Mouse (Mus musculus): ENCODE data around the gene Olfr354. TPM values are rescaled to one million over a fixed set of nuclear protein-coding genes. Genes with fewer than 3 reads are reported as not detected.

Gene Olfr354
- polyA plus RNA-seq (2015; fragmentation: Nextera tagmentation; extraction: Ambion mirVana), result not detected in 2 replicates

- H3K36me3 ChIP-seq (ENCODE audit: control insufficient read depth, insufficient read depth), result no peaks in the 10 kb centered on the region
- no peaks in the 10 kb centered on the region for H3K4me1 ChIP-seq (ENCODE audit: control insufficient read depth, low read depth, low read length)
- H3K4me3 ChIP-seq (ENCODE audit: low read depth, low read length), result no peak within 1 kb of the TSS
- H3K4me2 ChIP-seq (ENCODE audit: low read depth, low read length), result no peak within 1 kb of the TSS
- no peaks in the 10 kb centered on the region for H3K9me3 ChIP-seq (replicated peaks; ENCODE audit: control insufficient read depth, low read length)
- ATAC-seq (ENCODE audit: low read depth), result no peak
- H3K27me3 ChIP-seq (ENCODE audit: control insufficient read depth, insufficient read depth, low read depth, low read length), result no peaks in the 10 kb centered on the region
- H3K9ac ChIP-seq (ENCODE audit: low read depth, low read length), result no peak within 1 kb of the TSS
- H3K27ac ChIP-seq (ENCODE audit: low read length), result no peak within 1 kb of the TSS
Observed at GRCm38 (mm10) chr2:36905380-36905779, at the start of gene Olfr354. Olfr354 (plus strand) TSS chr2:36905680.

GRCm38 (mm10) chr2:36862560-36862959 is 42.9 kb upstream of the Olfr354 start, which contains the start of gene Olfr351:
Olfr351 (minus strand) TSS chr2:36862660.
- 50% methylated on average over 1 of the region's 1 CpGs for WGBS (ENCODE audit: insufficient replicate concordance)
- Histone ChIP-seq H3K36me3 (ENCODE audit: control insufficient read depth, insufficient read depth) (no peaks in the 10 kb centered on the region), H3K4me2 (ENCODE audit: low read depth, low read length) (no peak within 1 kb of the TSS), H3K27me3 (ENCODE audit: control insufficient read depth, insufficient read depth, low read depth, low read length) (no peaks in the 10 kb centered on the region), H3K27ac (ENCODE audit: low read length) (no peak within 1 kb of the TSS), H3K9me3 (replicated peaks; ENCODE audit: control insufficient read depth, low read length) (no peaks in the 10 kb centered on the region), H3K4me3 (ENCODE audit: low read depth, low read length) (no peak within 1 kb of the TSS), H3K4me1 (ENCODE audit: control insufficient read depth, low read depth, low read length) (no peaks in the 10 kb centered on the region), H3K9ac (ENCODE audit: low read depth, low read length) (no peak within 1 kb of the TSS)
- no peak for ATAC-seq (ENCODE audit: low read depth)

GRCm38 (mm10) chr2:36868160-36868559 is 37.3 kb upstream of the Olfr354 start, which contains the start of gene Olfr352:
Olfr352 (plus strand) TSS chr2:36868460.
- no peaks in the 10 kb centered on the region for H3K36me3 ChIP-seq (ENCODE audit: control insufficient read depth, insufficient read depth)
- no peaks in the 10 kb centered on the region for H3K4me1 ChIP-seq (ENCODE audit: control insufficient read depth, low read depth, low read length)
- H3K27ac ChIP-seq (ENCODE audit: low read length), result no peak within 1 kb of the TSS
- no peak within 1 kb of the TSS for H3K4me2 ChIP-seq (ENCODE audit: low read depth, low read length)
- no peak for ATAC-seq (ENCODE audit: low read depth)
- H3K9ac ChIP-seq (ENCODE audit: low read depth, low read length), result no peak within 1 kb of the TSS
- 67% methylated on average over 1 of the region's 1 CpGs for WGBS (ENCODE audit: insufficient replicate concordance)
- no peaks in the 10 kb centered on the region for H3K9me3 ChIP-seq (replicated peaks; ENCODE audit: control insufficient read depth, low read length)
- H3K4me3 ChIP-seq (ENCODE audit: low read depth, low read length), result no peak within 1 kb of the TSS
- H3K27me3 ChIP-seq (ENCODE audit: control insufficient read depth, insufficient read depth, low read depth, low read length), result no peaks in the 10 kb centered on the region

GRCm38 (mm10) chr2:36892836-36893235 is 12.6 kb upstream of the Olfr354 start, which contains the start of gene Olfr353:
Olfr353 (minus strand) TSS chr2:36892936.
- Histone ChIP-seq H3K4me2 (ENCODE audit: low read depth, low read length) (no peak within 1 kb of the TSS), H3K9me3 (replicated peaks; ENCODE audit: control insufficient read depth, low read length) (no peaks in the 10 kb centered on the region), H3K9ac (ENCODE audit: low read depth, low read length) (no peak within 1 kb of the TSS), H3K36me3 (ENCODE audit: control insufficient read depth, insufficient read depth) (no peaks in the 10 kb centered on the region), H3K27me3 (ENCODE audit: control insufficient read depth, insufficient read depth, low read depth, low read length) (no peaks in the 10 kb centered on the region), H3K27ac (ENCODE audit: low read length) (no peak within 1 kb of the TSS), H3K4me3 (ENCODE audit: low read depth, low read length) (no peak within 1 kb of the TSS), H3K4me1 (ENCODE audit: control insufficient read depth, low read depth, low read length) (no peaks in the 10 kb centered on the region)
- no peak for ATAC-seq (ENCODE audit: low read depth)

- no peak overlapping the region for H3K27ac ChIP-seq (ENCODE audit: low read length)
- H3K4me3 ChIP-seq (ENCODE audit: low read depth, low read length), result no peak overlapping the region
- no peaks in the 10 kb centered on the region for H3K27me3 ChIP-seq (ENCODE audit: control insufficient read depth, insufficient read depth, low read depth, low read length)
- no peaks in the 10 kb centered on the region for H3K36me3 ChIP-seq (ENCODE audit: control insufficient read depth, insufficient read depth)
- H3K9me3 ChIP-seq (replicated peaks; ENCODE audit: control insufficient read depth, low read length), result no peaks in the 10 kb centered on the region
- no peaks in the 10 kb centered on the region for H3K4me1 ChIP-seq (ENCODE audit: control insufficient read depth, low read depth, low read length)
- ATAC-seq (ENCODE audit: low read depth), result no peak
- H3K9ac ChIP-seq (ENCODE audit: low read depth, low read length), result no peak overlapping the region
- no peak overlapping the region for H3K4me2 ChIP-seq (ENCODE audit: low read depth, low read length)
Observed at GRCm38 (mm10) chr2:36897114-36897513, 8.4 kb upstream of the Olfr354 start.

GRCm38 (mm10) chr2:36928797-36929196 is 23.3 kb downstream of the Olfr354 start, which contains the start of gene Olfr355:
Olfr355 (minus strand) TSS chr2:36928897.
- no peak for ATAC-seq (ENCODE audit: low read depth)
- Histone ChIP-seq H3K4me3 (ENCODE audit: low read depth, low read length) (no peak within 1 kb of the TSS), H3K4me1 (ENCODE audit: control insufficient read depth, low read depth, low read length) (no peaks in the 10 kb centered on the region), H3K9ac (ENCODE audit: low read depth, low read length) (no peak within 1 kb of the TSS), H3K27ac (ENCODE audit: low read length) (no peak within 1 kb of the TSS), H3K4me2 (ENCODE audit: low read depth, low read length) (no peak within 1 kb of the TSS), H3K27me3 (ENCODE audit: control insufficient read depth, insufficient read depth, low read depth, low read length) (no peaks in the 10 kb centered on the region), H3K36me3 (ENCODE audit: control insufficient read depth, insufficient read depth) (no peaks in the 10 kb centered on the region), H3K9me3 (replicated peaks; ENCODE audit: control insufficient read depth, low read length) (no peaks in the 10 kb centered on the region)

- no peaks in the 10 kb centered on the region for H3K4me1 ChIP-seq (ENCODE audit: control insufficient read depth, low read depth, low read length)
- WGBS (ENCODE audit: insufficient replicate concordance), result 61% methylated on average over 2 of the region's 2 CpGs
- no peak for ATAC-seq (ENCODE audit: low read depth)
- H3K4me3 ChIP-seq (ENCODE audit: low read depth, low read length), result no peak within 1 kb of the TSS
- H3K9ac ChIP-seq (ENCODE audit: low read depth, low read length), result no peak within 1 kb of the TSS
- no peak within 1 kb of the TSS for H3K27ac ChIP-seq (ENCODE audit: low read length)
- H3K4me2 ChIP-seq (ENCODE audit: low read depth, low read length), result no peak within 1 kb of the TSS
- H3K36me3 ChIP-seq (ENCODE audit: control insufficient read depth, insufficient read depth), result no peaks in the 10 kb centered on the region
- H3K27me3 ChIP-seq (ENCODE audit: control insufficient read depth, insufficient read depth, low read depth, low read length), result no peaks in the 10 kb centered on the region
- H3K9me3 ChIP-seq (replicated peaks; ENCODE audit: control insufficient read depth, low read length), result no peaks in the 10 kb centered on the region
Observed at GRCm38 (mm10) chr2:36936821-36937220, 31.3 kb downstream of the Olfr354 start, which contains the start of gene Olfr356. Olfr356 (plus strand) TSS chr2:36937121.

Other genes with a start within 250 kb of the Olfr354 start
- gene Olfr346, start 219.9 kb upstream of the Olfr354 start, polyA plus RNA-seq (2015; fragmentation: Nextera tagmentation; extraction: Ambion mirVana), result not detected in 2 replicates
- not detected in 2 replicates for gene Olfr347, start 173.8 kb upstream of the Olfr354 start, polyA plus RNA-seq (2015; fragmentation: Nextera tagmentation; extraction: Ambion mirVana)
- gene Olfr348, start 121.4 kb upstream of the Olfr354 start, polyA plus RNA-seq (2015; fragmentation: Nextera tagmentation; extraction: Ambion mirVana), result not detected in 2 replicates
- gene Olfr50, start 115.1 kb upstream of the Olfr354 start, polyA plus RNA-seq (2015; fragmentation: Nextera tagmentation; extraction: Ambion mirVana), result not detected in 2 replicates
- gene Olfr3, start 88.6 kb upstream of the Olfr354 start, polyA plus RNA-seq (2015; fragmentation: Nextera tagmentation; extraction: Ambion mirVana), result not detected in 2 replicates
- gene Olfr350, start 59.4 kb upstream of the Olfr354 start, polyA plus RNA-seq (2015; fragmentation: Nextera tagmentation; extraction: Ambion mirVana), result not detected in 2 replicates
- gene Olfr351, start 43.0 kb upstream of the Olfr354 start, polyA plus RNA-seq (2015; fragmentation: Nextera tagmentation; extraction: Ambion mirVana), result not detected in 2 replicates
- gene Olfr352, start 37.2 kb upstream of the Olfr354 start, polyA plus RNA-seq (2015; fragmentation: Nextera tagmentation; extraction: Ambion mirVana), result not detected in 2 replicates
- gene Olfr353, start 12.7 kb upstream of the Olfr354 start, polyA plus RNA-seq (2015; fragmentation: Nextera tagmentation; extraction: Ambion mirVana), result not detected in 2 replicates
- not detected in 2 replicates for gene Olfr355, start 23.2 kb downstream of the Olfr354 start, polyA plus RNA-seq (2015; fragmentation: Nextera tagmentation; extraction: Ambion mirVana)
- gene Olfr356, start 31.4 kb downstream of the Olfr354 start, polyA plus RNA-seq (2015; fragmentation: Nextera tagmentation; extraction: Ambion mirVana), result not detected in 2 replicates
- gene Olfr357, start 88.1 kb downstream of the Olfr354 start, polyA plus RNA-seq (2015; fragmentation: Nextera tagmentation; extraction: Ambion mirVana), result not detected in 2 replicates
- gene Olfr358, start 103.7 kb downstream of the Olfr354 start, polyA plus RNA-seq (2015; fragmentation: Nextera tagmentation; extraction: Ambion mirVana), result not detected in 2 replicates
- not detected in 2 replicates for gene Olfr360, start 160.1 kb downstream of the Olfr354 start, polyA plus RNA-seq (2015; fragmentation: Nextera tagmentation; extraction: Ambion mirVana)
- not detected in 2 replicates for gene Olfr361, start 183.6 kb downstream of the Olfr354 start, polyA plus RNA-seq (2015; fragmentation: Nextera tagmentation; extraction: Ambion mirVana)
- gene Olfr362, start 212.2 kb downstream of the Olfr354 start, polyA plus RNA-seq (2015; fragmentation: Nextera tagmentation; extraction: Ambion mirVana), result not detected in 2 replicates
- not detected in 2 replicates for gene Olfr364-ps1, start 233.6 kb downstream of the Olfr354 start, polyA plus RNA-seq (2015; fragmentation: Nextera tagmentation; extraction: Ambion mirVana)